Mouse (Mus musculus): ENCODE data around the gene Gm4312. TPM values are rescaled to one million over a fixed set of nuclear protein-coding genes. Genes with fewer than 3 reads are reported as not detected.
"Not testable (repeated sequence)": the region's sequence is repeated elsewhere in the genome, so short reads cannot be mapped to it uniquely, and the experiment has no call there.

The Gm4312 gene
- not detected in 2 replicates for polyA plus RNA-seq (2012; rRNA removed)

DNA sequence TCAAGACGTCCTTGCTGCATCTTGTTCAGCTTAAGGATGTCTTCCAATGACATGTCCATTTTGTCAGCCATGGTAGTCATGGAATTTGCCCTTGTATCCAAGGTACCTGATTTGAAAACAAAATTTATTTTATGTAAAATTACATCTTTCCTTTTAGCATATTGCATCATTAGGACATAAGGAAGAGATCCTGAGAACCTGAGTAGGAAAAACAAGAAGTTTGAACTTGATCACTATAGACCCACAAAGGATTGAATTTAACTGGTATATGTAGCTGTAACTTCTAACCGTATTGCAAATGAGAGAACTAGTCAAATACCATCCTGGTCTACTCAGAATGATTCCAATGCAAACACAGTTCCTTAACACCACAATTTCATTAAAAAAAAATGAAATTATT lies at the start of gene Gm4312:
Gene Gm4312 (minus strand): TSS at position 101 of the 400 bp plus-strand sequence.
- DNase-seq (ENCODE audit: low read depth) = not testable (repeated sequence)

DNA sequence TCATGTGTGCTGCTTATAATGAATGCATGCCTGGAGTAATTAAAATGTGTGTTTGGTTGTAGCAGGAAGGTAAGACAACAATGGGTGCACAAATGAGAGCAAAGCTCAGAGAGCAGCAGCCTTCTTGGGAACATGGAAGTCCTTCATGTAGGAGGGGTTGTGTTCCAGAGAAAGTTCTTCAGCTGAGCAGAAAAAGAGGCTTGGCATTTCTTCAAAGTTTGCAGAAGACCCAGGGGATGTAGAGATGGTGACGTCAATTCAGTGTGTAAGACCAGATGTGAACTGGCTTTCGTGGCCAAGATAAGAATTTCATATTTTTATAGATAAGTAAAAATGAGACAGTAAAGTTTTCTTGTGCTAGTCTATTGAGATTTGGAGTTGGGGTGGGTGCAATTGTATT lies 45.2 kb upstream of the Gm4312 start:
- DNase-seq (ENCODE audit: low read depth) = no peak

DNA sequence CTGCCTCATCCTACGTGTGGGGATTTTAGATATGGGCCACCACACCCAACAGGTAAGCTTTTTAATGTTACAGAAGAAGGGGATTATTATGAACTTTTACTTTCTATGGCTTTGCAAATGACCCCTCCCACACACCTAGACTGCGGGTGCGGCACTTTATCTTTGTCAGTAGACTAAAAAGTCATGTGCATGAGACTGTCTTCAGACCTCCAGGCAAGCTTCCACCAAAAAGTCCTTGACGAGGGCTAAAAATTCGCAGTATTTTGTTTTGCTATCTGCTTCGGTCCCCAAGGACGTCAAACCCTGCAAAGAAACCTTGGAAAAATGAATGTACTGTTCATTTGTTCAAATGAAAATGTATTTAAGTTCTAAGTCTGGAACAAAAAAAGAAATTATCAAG lies 33.2 kb upstream of the Gm4312 start:
- no peak for DNase-seq (ENCODE audit: low read depth)

DNA sequence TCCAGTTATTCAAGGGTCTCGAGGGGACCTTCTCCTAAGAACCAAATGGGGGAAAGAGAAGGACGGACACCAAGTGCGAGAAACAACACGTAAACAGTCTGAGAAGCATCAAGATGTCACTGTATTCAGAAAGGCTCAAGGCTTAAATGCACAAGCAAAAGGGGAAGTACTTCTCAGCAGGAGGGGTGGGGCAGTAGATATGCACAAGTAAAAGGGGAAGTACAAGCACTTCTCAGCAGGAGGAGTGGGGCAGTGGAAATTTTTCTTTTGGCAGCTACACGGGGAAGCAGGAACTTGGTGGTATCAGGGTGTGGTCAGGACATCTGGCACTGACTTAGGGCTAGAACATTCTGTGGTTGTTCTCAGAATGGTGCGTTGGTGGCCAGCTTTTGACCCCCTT lies 19.9 kb upstream of the Gm4312 start:
- DNase-seq (ENCODE audit: low read depth) = not testable (repeated sequence)

DNA sequence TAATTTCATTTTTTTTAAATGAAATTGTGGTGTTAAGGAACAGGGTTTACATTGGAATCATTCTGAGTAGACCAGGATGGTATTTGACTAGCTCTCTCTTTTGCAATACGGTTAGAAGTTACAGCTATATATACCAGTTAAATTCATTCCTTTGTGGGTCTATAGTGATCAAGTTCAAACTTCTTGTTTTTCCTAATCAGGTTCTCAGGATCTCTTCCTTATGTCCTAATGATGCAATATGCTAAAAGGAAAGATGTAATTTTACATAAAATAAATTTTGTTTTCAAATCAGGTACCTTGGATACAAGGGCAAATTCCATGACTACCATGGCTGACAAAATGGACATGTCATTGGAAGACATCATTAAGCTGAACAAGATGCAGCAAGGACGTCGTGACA lies 21.3 kb downstream of the Gm4312 start, which contains the start of gene Gm4307:
Gene Gm4307 (plus strand): TSS at position 301 of the 400 bp plus-strand sequence.
- DNase-seq (ENCODE audit: low read depth) = not testable (repeated sequence)

DNA sequence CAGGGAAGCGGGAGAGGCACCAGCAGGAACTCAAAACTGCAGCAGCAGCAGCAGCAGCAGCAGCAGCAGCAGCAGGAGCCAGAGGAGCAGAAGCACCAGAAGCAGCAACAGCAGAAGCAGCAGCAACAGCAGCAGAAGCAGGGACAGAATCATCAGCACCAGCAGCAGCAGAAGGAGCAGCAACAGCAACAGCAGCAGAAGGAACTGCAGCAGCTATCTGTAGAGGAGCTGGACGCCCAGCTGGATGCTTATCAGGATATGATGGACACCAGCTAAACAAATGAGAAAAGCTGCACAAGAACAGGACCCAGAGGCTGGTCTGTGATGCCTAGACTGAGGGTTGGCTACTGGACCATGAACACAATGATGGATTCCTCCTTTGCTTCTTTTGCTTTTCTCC lies 25.5 kb downstream of the Gm4312 start:
- DNase-seq (ENCODE audit: low read depth) = not testable (repeated sequence)

DNA sequence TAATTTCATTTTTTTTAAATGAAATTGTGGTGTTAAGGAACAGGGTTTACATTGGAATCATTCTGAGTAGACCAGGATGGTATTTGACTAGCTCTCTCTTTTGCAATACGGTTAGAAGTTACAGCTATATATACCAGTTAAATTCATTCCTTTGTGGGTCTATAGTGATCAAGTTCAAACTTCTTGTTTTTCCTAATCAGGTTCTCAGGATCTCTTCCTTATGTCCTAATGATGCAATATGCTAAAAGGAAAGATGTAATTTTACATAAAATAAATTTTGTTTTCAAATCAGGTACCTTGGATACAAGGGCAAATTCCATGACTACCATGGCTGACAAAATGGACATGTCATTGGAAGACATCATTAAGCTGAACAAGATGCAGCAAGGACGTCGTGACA lies 31.6 kb downstream of the Gm4312 start, which contains the start of gene Gm4305:
Gene Gm4305 (plus strand): TSS at position 301 of the 400 bp plus-strand sequence.
- not testable (repeated sequence) for DNase-seq (ENCODE audit: low read depth)

DNA sequence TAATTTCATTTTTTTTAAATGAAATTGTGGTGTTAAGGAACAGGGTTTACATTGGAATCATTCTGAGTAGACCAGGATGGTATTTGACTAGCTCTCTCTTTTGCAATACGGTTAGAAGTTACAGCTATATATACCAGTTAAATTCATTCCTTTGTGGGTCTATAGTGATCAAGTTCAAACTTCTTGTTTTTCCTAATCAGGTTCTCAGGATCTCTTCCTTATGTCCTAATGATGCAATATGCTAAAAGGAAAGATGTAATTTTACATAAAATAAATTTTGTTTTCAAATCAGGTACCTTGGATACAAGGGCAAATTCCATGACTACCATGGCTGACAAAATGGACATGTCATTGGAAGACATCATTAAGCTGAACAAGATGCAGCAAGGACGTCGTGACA lies 36.7 kb downstream of the Gm4312 start, which contains the start of gene Gm4303:
Gene Gm4303 (plus strand): TSS at position 301 of the 400 bp plus-strand sequence.
- not testable (repeated sequence) for DNase-seq (ENCODE audit: low read depth)

DNA sequence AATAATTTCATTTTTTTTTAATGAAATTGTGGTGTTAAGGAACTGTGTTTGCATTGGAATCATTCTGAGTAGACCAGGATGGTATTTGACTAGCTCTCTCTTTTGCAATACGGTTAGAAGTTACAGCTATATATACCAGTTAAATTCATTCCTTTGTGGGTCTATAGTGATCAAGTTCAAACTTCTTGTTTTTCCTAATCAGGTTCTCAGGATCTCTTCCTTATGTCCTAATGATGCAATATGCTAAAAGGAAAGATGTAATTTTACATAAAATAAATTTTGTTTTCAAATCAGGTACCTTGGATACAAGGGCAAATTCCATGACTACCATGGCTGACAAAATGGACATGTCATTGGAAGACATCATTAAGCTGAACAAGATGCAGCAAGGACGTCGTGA lies 41.8 kb downstream of the Gm4312 start, which contains the start of gene Gm4302:
Gene Gm4302 (plus strand): TSS at position 301 of the 400 bp plus-strand sequence.
- not testable (repeated sequence) for DNase-seq (ENCODE audit: low read depth)

DNA sequence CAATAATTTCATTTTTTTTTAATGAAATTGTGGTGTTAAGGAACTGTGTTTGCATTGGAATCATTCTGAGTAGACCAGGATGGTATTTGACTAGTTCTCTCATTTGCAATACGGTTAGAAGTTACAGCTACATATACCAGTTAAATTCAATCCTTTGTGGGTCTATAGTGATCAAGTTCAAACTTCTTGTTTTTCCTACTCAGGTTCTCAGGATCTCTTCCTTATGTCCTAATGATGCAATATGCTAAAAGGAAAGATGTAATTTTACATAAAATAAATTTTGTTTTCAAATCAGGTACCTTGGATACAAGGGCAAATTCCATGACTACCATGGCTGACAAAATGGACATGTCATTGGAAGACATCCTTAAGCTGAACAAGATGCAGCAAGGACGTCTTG lies 47.0 kb downstream of the Gm4312 start, which contains the start of gene Gm4301:
Gene Gm4301 (plus strand): TSS at position 301 of the 400 bp plus-strand sequence.
- not testable (repeated sequence) for DNase-seq (ENCODE audit: low read depth)

Other genes starting within 250 kb of the Gm4312 start
- not detected in 2 replicates for gene Gm4301, start 46.9 kb downstream of the Gm4312 start, polyA plus RNA-seq (2012; rRNA removed)
- gene Gm4302, start 41.7 kb downstream of the Gm4312 start, polyA plus RNA-seq (2012; rRNA removed) = not detected in 2 replicates
- not detected in 2 replicates for gene Gm4303, start 36.6 kb downstream of the Gm4312 start, polyA plus RNA-seq (2012; rRNA removed)
- not detected in 2 replicates for gene Gm4305, start 31.5 kb downstream of the Gm4312 start, polyA plus RNA-seq (2012; rRNA removed)
- gene Gm4307, start 21.2 kb downstream of the Gm4312 start, polyA plus RNA-seq (2012; rRNA removed) = not detected in 2 replicates
- gene Tmtc3, start 104.8 kb upstream of the Gm4312 start, polyA plus RNA-seq (2012; rRNA removed) = 9.0 and 10.5 TPM in 2 replicates
- 0.49 and 0.61 TPM in 2 replicates for gene Cep290, start 105.0 kb upstream of the Gm4312 start, polyA plus RNA-seq (2012; rRNA removed)
- 6.3 and 6.6 TPM in 2 replicates for gene 4930430F08Rik, start 207.9 kb upstream of the Gm4312 start, polyA plus RNA-seq (2012; rRNA removed)
- gene 1700017N19Rik, start 207.9 kb upstream of the Gm4312 start, polyA plus RNA-seq (2012; rRNA removed) = 0.14 and 0.28 TPM in 2 replicates